Mouse (Mus musculus) left cerebral cortex, postnatal 4 days (tissue): ENCODE results near the gene Slc3a1. TPM values are rescaled to one million over a fixed set of nuclear protein-coding genes. Genes with fewer than 3 reads are reported as not detected.

Experiments
- DNase-seq: peaks from one replicate; pipeline ENCODE4 v3.0.0-alpha.2; 2022
- intact Hi-C: fragments of 180-260 bp; cut with DNase I; formaldehyde crosslinking; loops from one replicate; pipeline ENCODE4 v1.15.1; 2025
- total RNA-seq, 2 experiments: library from RNA; stranded (reverse); gene quantifications; 2 replicates each; pipeline ENCODE4 v1.2.3; 2021

Gene Slc3a1
- total RNA-seq, 2 experiments from 2014 or later, result 0.32 TPM; not detected in 1

DNA sequence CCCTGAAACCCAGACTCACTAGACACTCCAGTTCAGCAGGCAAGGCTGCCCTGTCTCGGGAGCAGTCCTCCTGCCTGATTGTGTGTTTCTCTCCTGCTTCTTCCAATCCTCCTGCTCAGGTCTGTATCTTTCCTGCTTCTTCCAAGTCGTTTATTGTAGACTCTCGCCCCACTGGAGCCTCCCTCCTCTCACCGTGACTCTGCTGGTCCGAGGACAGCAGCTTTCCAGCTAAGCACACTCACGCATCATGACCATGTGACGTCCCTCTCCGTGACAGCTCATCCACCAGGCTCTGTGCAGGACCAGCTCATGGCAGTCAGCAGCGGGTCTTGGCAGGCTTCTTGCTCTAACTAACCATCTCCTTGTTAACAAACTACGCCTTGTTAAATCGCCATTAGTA is 5.9 kb downstream of the Slc3a1 start:
- intact Hi-C loops, result no loop called here
- peak; percentile 20 for DNase-seq

DNA sequence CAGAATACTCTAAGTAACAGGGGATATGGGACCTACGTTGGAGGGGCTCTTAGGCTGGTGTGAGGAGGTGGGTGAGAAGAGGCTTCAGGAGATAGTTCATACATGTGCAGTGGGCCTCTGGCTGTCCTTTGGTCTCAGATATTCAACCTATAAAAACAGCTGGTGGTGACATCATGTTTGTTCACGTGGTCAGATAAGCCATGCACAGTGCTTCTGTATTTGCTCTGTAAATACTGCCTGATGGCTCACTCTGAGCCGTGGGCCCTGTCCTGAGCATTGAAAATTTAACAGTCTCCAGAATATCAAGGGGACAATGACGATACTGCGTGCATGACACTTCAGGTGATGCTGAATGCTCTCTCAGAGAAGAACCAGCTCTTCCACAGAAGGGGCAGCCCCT is 9.7 kb downstream of the Slc3a1 start:
- no peak for DNase-seq
- intact Hi-C loops, result no loop called here

GRCm38 (mm10) chr17:85038311-85038710 is 10.1 kb downstream of the Slc3a1 start:
- intact Hi-C loops, result no loop called here
- DNase-seq, result no peak

- DNase-seq, result no peak
- intact Hi-C loops, result no loop called here
Observed at GRCm38 (mm10) chr17:85038761-85039160, 10.6 kb downstream of the Slc3a1 start.

DNA sequence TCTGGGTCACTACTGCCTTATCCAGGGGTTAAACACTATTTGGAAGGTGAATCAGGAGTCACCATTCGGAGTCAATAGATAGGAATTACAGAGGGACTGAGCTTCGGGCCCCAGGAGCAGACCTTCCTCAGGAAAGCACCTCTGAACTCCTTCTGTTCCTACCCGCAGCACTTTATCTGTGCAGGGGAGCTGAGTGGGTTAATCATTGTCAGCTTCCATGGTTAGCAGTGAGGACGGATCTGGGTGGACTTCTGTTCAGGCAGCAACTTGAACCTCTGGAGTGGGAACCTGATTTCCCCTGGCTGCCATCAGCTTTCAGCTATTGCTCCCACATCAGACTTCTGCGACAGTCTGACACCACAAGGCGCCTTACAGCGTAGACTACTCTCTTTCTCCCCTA is 12.7 kb downstream of the Slc3a1 start:
- intact Hi-C loops, result no loop called here
- no peak for DNase-seq

GRCm38 (mm10) chr17:85042419-85042818 is 14.2 kb downstream of the Slc3a1 start:
- no peak for DNase-seq
- intact Hi-C loops, result no loop called here

DNA sequence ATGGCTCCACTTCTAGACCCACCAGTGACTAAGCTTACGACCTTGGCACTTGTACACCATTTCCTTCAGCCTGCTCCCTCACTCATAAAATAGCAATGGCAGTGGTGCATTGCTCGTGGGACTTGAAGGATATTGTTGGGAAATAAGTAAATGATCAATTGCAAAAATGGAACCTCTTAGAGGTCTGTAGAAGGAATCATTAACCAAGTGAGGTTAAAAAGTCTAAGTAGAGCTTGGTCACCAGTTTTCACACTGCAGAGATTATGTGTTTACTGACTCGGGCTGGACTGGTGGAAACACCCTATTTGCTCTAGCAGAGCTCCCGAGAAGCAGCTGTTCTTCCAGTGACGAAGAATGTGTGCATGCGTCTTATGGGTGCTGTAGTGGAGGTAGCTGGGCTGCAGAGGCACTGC is 15.2 kb downstream of the Slc3a1 start:
- intact Hi-C loops, result no loop called here
- no peak for DNase-seq

GRCm38 (mm10) chr17:85044466-85044865 is 16.3 kb downstream of the Slc3a1 start:
- DNase-seq, result no peak
- intact Hi-C loops, result no loop called here

- no peak for DNase-seq
- intact Hi-C loops, result no loop called here
Observed at GRCm38 (mm10) chr17:85045160-85045559, 17.0 kb downstream of the Slc3a1 start.

- DNase-seq, result no peak
- intact Hi-C loops, result no loop called here
Observed at GRCm38 (mm10) chr17:85048379-85048778, 20.2 kb downstream of the Slc3a1 start.

- intact Hi-C loops, result no loop called here
- DNase-seq, result no peak
Observed at GRCm38 (mm10) chr17:85058276-85058675, 30.1 kb downstream of the Slc3a1 start.

- intact Hi-C loops, result no loop called here
- DNase-seq, result no peak
Observed at GRCm38 (mm10) chr17:85059136-85059535, 31.0 kb downstream of the Slc3a1 start.

- intact Hi-C loops, result no loop called here
- no peak for DNase-seq
Observed at GRCm38 (mm10) chr17:85063560-85063959, 35.4 kb downstream of the Slc3a1 start.

GRCm38 (mm10) chr17:85067331-85067730 is 39.2 kb downstream of the Slc3a1 start:
- intact Hi-C loops, result no loop called here
- peak; percentile 10 for DNase-seq

DNA sequence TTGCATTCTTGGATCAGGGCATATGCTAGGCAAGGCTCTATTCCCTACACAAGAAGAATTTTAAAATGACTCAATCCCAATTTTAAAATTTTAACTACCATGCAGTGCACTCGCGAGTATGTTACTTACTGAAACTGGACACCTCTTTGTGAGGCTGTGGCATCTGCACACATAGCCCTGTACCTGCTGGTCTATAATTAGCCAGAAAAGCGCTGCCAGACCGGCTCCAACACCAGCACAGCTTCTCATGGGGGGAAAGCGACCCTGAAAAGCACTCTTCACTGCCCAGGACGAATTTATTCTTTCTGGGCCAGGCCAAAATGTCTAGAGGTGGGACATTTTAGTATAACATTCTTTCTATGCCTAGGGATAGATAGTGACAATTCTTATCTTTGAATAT is 42.5 kb downstream of the Slc3a1 start:
- intact Hi-C loops, result no loop called here
- DNase-seq, result no peak

- intact Hi-C loops, result no loop called here
- DNase-seq, result no peak
Observed at GRCm38 (mm10) chr17:85071088-85071775, 43.1 kb downstream of the Slc3a1 start.

DNA sequence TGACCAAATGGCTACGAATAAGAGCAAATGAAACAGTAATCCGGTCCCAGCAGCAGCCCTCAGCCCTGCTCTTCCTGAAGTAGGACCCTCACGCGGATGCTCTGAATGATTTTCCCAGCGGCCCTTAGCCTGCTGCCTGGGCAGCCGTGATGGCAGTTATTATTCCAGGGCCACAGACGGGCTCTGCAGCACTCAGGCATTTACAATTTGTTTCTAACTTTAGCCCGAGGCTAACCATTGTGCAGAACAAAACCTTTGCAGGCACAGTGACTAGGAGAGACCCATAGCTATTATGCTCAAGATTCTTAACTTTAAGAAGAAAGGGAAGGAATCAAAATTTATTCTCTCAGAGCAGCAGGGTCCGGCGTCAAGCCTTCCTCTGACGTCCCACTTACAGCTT is 44.2 kb downstream of the Slc3a1 start:
- no peak for DNase-seq
- intact Hi-C loops, result no loop called here

- DNase-seq, result no peak
- intact Hi-C loops, result no loop called here
Observed at GRCm38 (mm10) chr17:85073214-85073613, 45.0 kb downstream of the Slc3a1 start.

DNA sequence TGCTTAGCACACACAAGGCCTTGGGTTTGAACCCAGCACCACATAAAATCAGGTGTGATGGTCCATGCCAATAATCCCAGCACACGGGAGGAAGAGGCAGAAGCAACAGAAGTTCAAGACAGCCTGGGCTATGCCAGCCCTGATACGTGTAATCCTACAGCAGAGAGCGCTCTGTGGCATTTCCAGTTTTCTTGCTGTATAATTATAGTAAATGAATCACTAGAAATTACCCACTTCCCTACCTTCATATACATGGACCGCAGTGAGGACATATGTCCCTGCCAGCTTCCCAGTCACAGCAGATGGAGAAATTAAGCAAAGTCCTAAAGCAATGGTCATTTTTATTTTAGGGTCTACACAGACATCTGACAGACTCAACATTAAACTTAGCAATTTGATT is 45.9 kb downstream of the Slc3a1 start:
- intact Hi-C loops, result no loop called here
- DNase-seq, result no peak

GRCm38 (mm10) chr17:85079276-85079675 is 51.1 kb downstream of the Slc3a1 start:
- intact Hi-C loops, result no loop called here
- DNase-seq, result no peak

DNA sequence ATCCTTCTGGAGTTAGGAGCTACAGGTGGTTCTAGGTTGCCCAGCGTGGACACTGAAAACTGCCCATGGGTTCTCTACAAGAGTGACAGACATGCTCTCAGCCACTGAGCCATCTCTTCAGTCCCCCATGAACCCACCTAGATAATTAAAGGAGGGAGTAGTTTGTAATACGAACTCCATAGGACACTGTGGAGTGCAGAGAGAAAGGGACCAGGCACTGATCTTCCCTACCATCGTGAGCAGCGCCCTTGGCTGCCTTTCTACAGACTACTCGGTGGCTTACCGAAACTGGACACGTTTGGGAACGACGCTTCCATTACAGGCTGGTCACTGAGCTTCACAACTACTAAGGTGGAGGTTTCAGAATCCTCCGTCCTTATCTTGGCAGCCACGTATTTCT is 52.6 kb downstream of the Slc3a1 start:
- intact Hi-C loops, result no loop called here
- no peak for DNase-seq

- DNase-seq, result no peak
- intact Hi-C loops, result no loop called here
Observed at GRCm38 (mm10) chr17:85085335-85085734, 57.2 kb downstream of the Slc3a1 start.

- intact Hi-C loops, result no loop called here
- no peak for DNase-seq
Observed at GRCm38 (mm10) chr17:85086501-85086900, 58.3 kb downstream of the Slc3a1 start.
